Mouse (Mus musculus): ENCODE measurements around the gene Sftpa1.
A peak's percentile ranks its signal among the peaks of the same experiment; 100 is the strongest.

Gene Sftpa1

GRCm38 (mm10) chr14:41160743-41161142, 29.2 kb downstream of the Sftpa1 start:
- DNase-seq (ENCODE audit: low spot score in 2 of 2), result no peak

- peak; percentile 32 to 61 for DNase-seq (ENCODE audit: low spot score in 2 of 2)
These were observed 31.1 kb downstream of the Sftpa1 start for GRCm38 (mm10) chr14:41162663-41163062.

- DNase-seq (ENCODE audit: low spot score in 2 of 2), result no peak
These were observed 35.7 kb downstream of the Sftpa1 start for GRCm38 (mm10) chr14:41167278-41167677.

- no peak for DNase-seq (ENCODE audit: low spot score in 2 of 2)
These were observed 37.0 kb downstream of the Sftpa1 start for GRCm38 (mm10) chr14:41168567-41168966.

- DNase-seq (ENCODE audit: low spot score in 2 of 2), result no peak
These were observed 38.9 kb downstream of the Sftpa1 start for GRCm38 (mm10) chr14:41170514-41170913.

- no peak for DNase-seq (ENCODE audit: low spot score in 2 of 2)
These were observed 43.2 kb downstream of the Sftpa1 start for GRCm38 (mm10) chr14:41174802-41175201.

GRCm38 (mm10) chr14:41185059-41185821, 53.7 kb downstream of the Sftpa1 start, which contains the start of gene Sftpd:
Gene Sftpd (minus strand): TSS chr14:41185149.
- DNase-seq (ENCODE audit: low spot score in 2 of 2), result no peak
